Mouse (Mus musculus) MEL (cell line): ENCODE measurements around the gene Focad.

Experiments
- CTCF ChIP-seq, 3 experiments: IDR thresholded peaks in 2 of 3; conservative IDR thresholded peaks in 1 of 3; 2 replicates each; pipeline ENCODE4 v1.5.1; 2011 to 2012; ENCODE audit warnings: low read length in 3 of 3, low read depth in 2 of 3, mild to moderate bottlenecking in 2 of 3, improper control_type of control experiment in 1 of 3, inconsistent platforms in 1 of 3, mixed read lengths in 1 of 3, moderate library complexity in 1 of 3; ENCODE audit not compliant: control insufficient read depth in 1 of 3, insufficient read depth in 1 of 3, poor library complexity in 1 of 3, severe bottlenecking in 1 of 3
- E2F4 ChIP-seq: IDR thresholded peaks from 2 replicates; pipeline ENCODE4 v1.6.1; 2011; ENCODE audit warnings: low read depth, low read length, improper control_type of control experiment, borderline replicate concordance
- EP300 ChIP-seq, 2 experiments: IDR thresholded peaks; 2 replicates each; pipeline ENCODE4 v1.6.1; 2011; ENCODE audit warnings: improper control_type of control experiment in 2 of 2, low read length in 2 of 2, low read depth in 1 of 2, mild to moderate bottlenecking in 1 of 2
- JUND ChIP-seq: IDR thresholded peaks from 2 replicates; pipeline ENCODE4 v1.6.1; 2011; ENCODE audit warnings: low read depth, mild to moderate bottlenecking, improper control_type of control experiment, low read length
- MAFK ChIP-seq: IDR thresholded peaks from 2 replicates; pipeline ENCODE4 v1.6.1; 2011; ENCODE audit warnings: low read depth, mild to moderate bottlenecking, low read length, improper control_type of control experiment, borderline replicate concordance
- POLR2A ChIP-seq, 2 experiments: IDR thresholded peaks; 2 replicates each; pipeline ENCODE4 v1.6.1; 2011 to 2012; ENCODE audit warnings: low read length in 2 of 2, mild to moderate bottlenecking in 2 of 2, control low read depth in 1 of 2, improper control_type of control experiment in 1 of 2, low read depth in 1 of 2, moderate library complexity in 1 of 2; ENCODE audit not compliant: control insufficient read depth in 1 of 2, insufficient read depth in 1 of 2, poor library complexity in 1 of 2
- RAD21 ChIP-seq: IDR thresholded peaks from 2 replicates; pipeline ENCODE4 v1.6.1; 2011; ENCODE audit warnings: mild to moderate bottlenecking, low read depth, low read length, improper control_type of control experiment
- USF2 ChIP-seq, 2 experiments: IDR thresholded peaks; 2 replicates each; pipeline ENCODE4 v1.6.1; 2011 to 2012; ENCODE audit warnings: improper control_type of control experiment in 2 of 2, low read length in 2 of 2, borderline replicate concordance in 1 of 2, inconsistent platforms in 1 of 2, low read depth in 1 of 2, mild to moderate bottlenecking in 1 of 2; ENCODE audit not compliant: insufficient read depth in 1 of 2
- ZMIZ1 ChIP-seq: IDR thresholded peaks from 2 replicates; pipeline ENCODE4 v1.6.1; 2012; ENCODE audit warnings: low read depth, mild to moderate bottlenecking, inconsistent platforms, low read length, improper control_type of control experiment, moderate library complexity

DNA sequence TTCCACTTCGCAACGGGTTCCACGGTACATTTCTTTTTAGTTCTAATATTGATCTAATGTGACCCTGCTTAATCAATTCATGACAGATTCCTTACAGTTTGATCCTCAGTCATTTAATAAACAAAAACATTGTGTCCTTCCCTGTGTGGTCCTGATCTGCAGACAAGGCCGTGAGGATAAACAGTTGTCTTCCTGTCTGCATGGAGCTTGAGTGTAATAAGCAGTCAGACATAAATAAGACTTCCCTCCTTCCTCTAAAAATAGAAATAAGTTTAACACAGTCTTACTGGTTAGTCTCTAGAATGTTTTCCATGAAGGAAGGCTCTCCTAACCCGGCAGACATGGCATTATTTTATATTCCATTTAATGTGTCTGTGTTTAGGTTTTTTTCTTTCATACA, 102.8 kb downstream of the Focad start:
- TF ChIP-seq USF2 (IDR thresholded peaks at IDR 0.05; ENCODE audit: borderline replicate concordance in 1 of 2, insufficient read depth in 1 of 2, low read depth in 1 of 2, low read length in 2 of 2) (no peak), JUND (no peak), POLR2A (IDR thresholded peaks at IDR 0.05; ENCODE audit: control insufficient read depth in 1 of 2, insufficient read depth in 1 of 2, low read depth in 1 of 2, low read length in 2 of 2, poor library complexity in 1 of 2) (no peak), MAFK (no peak), EP300 (IDR thresholded peaks at IDR 0.05; ENCODE audit: low read depth in 1 of 2, low read length in 2 of 2) (no peak), CTCF (IDR thresholded peaks at IDR 0.05 in 2 of 3, conservative IDR thresholded peaks at IDR 0.05 in 1 of 3; ENCODE audit: control insufficient read depth in 1 of 3, insufficient read depth in 1 of 3, low read depth in 2 of 3, low read length in 3 of 3, poor library complexity in 1 of 3, severe bottlenecking in 1 of 3) (no peak), ZMIZ1 (no peak), RAD21 (no peak), E2F4 (no peak)
